Mouse (Mus musculus): ENCODE results near the gene Lsm11.

- TF ChIP-seq POLR2A (IDR thresholded peaks at IDR 0.05; ENCODE audit: insufficient read depth, low read depth, low read length), result no peak
- no peak for TF ChIP-seq CTCF (IDR thresholded peaks at IDR 0.05)
These were observed 59.0 kb downstream of the Lsm11 start for GRCm38 (mm10) chr11:45885606-45886230.

Data from heart, adult 2 months (tissue).